Mouse (Mus musculus): ENCODE measurements around the gene 1700003E16Rik.

- TF ChIP-seq POLR2A (IDR thresholded peaks at IDR 0.05; ENCODE audit: insufficient read depth, low read length) (no peak), CTCF (IDR thresholded peaks at IDR 0.05; ENCODE audit: low read depth, low read length) (no peak)
Measured at GRCm38 (mm10) chr6:83145805-83146204, 10.4 kb upstream of the 1700003E16Rik start.

All from ES-Bruce4 (cell line).